In the genomic region with DNA sequence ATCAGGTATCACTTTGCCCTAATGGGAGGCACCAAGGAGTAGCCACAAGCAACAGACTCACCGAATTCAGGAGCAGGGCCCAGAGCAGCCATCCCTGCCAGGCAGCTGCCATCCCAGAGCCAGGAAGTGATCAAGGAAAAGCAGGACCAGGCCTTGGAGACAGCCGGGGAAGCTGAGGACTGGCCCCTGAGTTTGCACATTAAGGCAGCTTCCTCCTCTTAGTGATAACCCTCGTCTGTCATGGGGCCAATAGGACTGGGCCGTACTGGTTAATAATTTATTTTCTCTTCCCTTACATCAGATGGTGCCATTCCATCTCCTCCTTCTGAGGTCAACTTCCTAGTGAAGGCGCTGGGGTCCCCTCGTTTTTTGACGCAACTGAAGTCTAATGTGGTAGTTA, we compare ENCODE assay signal across 28 mouse cellular contexts. TPM values are rescaled to one million over a fixed set of nuclear protein-coding genes. Genes with fewer than 3 reads are reported as not detected.
DNase-seq lines count a peak whose midpoint lies in the region; ATAC-seq and TF ChIP-seq lines count a peak whose summit lies in the region.
"Had no signal": no experiment of that assay in that cellular context is flagged by ENCODE, and none has a peak within 500 bp of the region (broad histone marks: within the 10 kb centered on the region; RNA-seq: fewer than 3 reads in every experiment).

Gene Npc1l1, minus strand, starts transcription at position 132 of the 400 bp plus-strand sequence.

- H3K27ac ChIP-seq in intestine, embryonic 15.5 days: no peak within 1 kb of the TSS
- no peak within 1 kb of the TSS for H3K27ac ChIP-seq in stomach, postnatal 0 days (replicated peaks)
- H3K27ac ChIP-seq: embryonic facial prominence, embryonic 10.5 days; embryonic facial prominence, embryonic 13.5 days; forebrain, embryonic 13.5 days; heart, embryonic 15.5 days; hindbrain, embryonic 10.5 days; hindbrain, embryonic 13.5 days had no signal

- no peak for TF ChIP-seq CTCF in stomach, postnatal 0 days (IDR thresholded peaks at IDR 0.05; ENCODE audit: low read depth)

- H3K36me3 ChIP-seq in intestine, embryonic 15.5 days: no peaks in the 10 kb centered on the region
- no peaks in the 10 kb centered on the region for H3K36me3 ChIP-seq in stomach, postnatal 0 days (ENCODE audit: control insufficient read depth, insufficient read depth, low read length)
- H3K36me3 ChIP-seq: embryonic facial prominence, embryonic 10.5 days; embryonic facial prominence, embryonic 13.5 days; heart, embryonic 12.5 days; heart, embryonic 15.5 days; hindbrain, embryonic 10.5 days; hindbrain, embryonic 13.5 days had no signal

- 71% methylated on average over 7 of the region's 7 CpGs for WGBS in intestine, embryonic 15.5 days
- 56% methylated on average over 7 of the region's 7 CpGs for WGBS in large intestine, adult 2 months
- 62% methylated on average over 7 of the region's 7 CpGs for WGBS in stomach, postnatal 0 days

- peak within 1 kb of the TSS; percentile 14; the same call in 1 of the 2 replicates for H3K4me2 ChIP-seq in intestine, embryonic 15.5 days (replicated peaks)
- no peak within 1 kb of the TSS for H3K4me2 ChIP-seq in stomach, postnatal 0 days (replicated peaks; ENCODE audit: low read depth)
- H3K4me2 ChIP-seq: embryonic facial prominence, embryonic 13.5 days; forebrain, embryonic 13.5 days; heart, embryonic 12.5 days; heart, embryonic 15.5 days; hindbrain, embryonic 13.5 days had no signal

- ATAC-seq in intestine, embryonic 15.5 days: peak; percentile 72
- 0 out of 2 replicates have a peak, but pooled peaks have one; percentile 34 for ATAC-seq in stomach, postnatal 0 days (ENCODE audit: low FRiP score, low TSS enrichment)
- ATAC-seq: forebrain, embryonic 13.5 days; forebrain, embryonic 16.5 days; hindbrain, embryonic 16.5 days had no signal

- no peak within 1 kb of the TSS for H3K9ac ChIP-seq in intestine, embryonic 15.5 days
- no peak within 1 kb of the TSS for H3K9ac ChIP-seq in stomach, postnatal 0 days (ENCODE audit: low read length)
- H3K9ac ChIP-seq: embryonic facial prominence, embryonic 13.5 days; forebrain, embryonic 13.5 days; heart, embryonic 12.5 days; heart, embryonic 15.5 days; hindbrain, embryonic 13.5 days had no signal

- no peaks in the 10 kb centered on the region for H3K27me3 ChIP-seq in intestine, embryonic 15.5 days (replicated peaks)
- no peaks in the 10 kb centered on the region for H3K27me3 ChIP-seq in stomach, postnatal 0 days (ENCODE audit: control insufficient read depth, insufficient read depth, low read length)
- H3K27me3 ChIP-seq: embryonic facial prominence, embryonic 13.5 days had no signal

- DNase-seq in large intestine, adult 2 months (ENCODE audit: low read depth, low spot score): no peak
- no peak for DNase-seq in stomach, postnatal 0 days (ENCODE audit: low spot score)
- no peak for DNase-seq in c-Kit-positive CD71-positive TER-119-positive erythroid progenitor cells, embryonic 14.5 days (ENCODE audit: low spot score)
- DNase-seq in frontal cortex, postnatal 14 days (ENCODE audit: low spot score in 2 of 2): no peak
- DNase-seq in testis, postnatal 14 days (ENCODE audit: low spot score): no peak
- DNase-seq: adrenal gland, adult 2 months; adrenal gland, postnatal 14 days; B cell, adult 2 months; cerebellum, adult 11-12 months; cerebellum, adult 8-10 months; cerebellum, postnatal 10 days; cerebellum, postnatal 36 days; embryo, embryonic 11 days; gastrocnemius, postnatal 25 days; heart, adult 18-20 months; heart, postnatal 10 days; heart, postnatal 36 days had no signal

- no peaks in the 10 kb centered on the region for H3K4me1 ChIP-seq in intestine, embryonic 15.5 days (replicated peaks)
- H3K4me1 ChIP-seq in stomach, postnatal 0 days (replicated peaks; ENCODE audit: control insufficient read depth, insufficient read depth): no peaks in the 10 kb centered on the region
- H3K4me1 ChIP-seq: embryonic facial prominence, embryonic 10.5 days; embryonic facial prominence, embryonic 13.5 days; forebrain, embryonic 13.5 days; heart, embryonic 12.5 days; heart, embryonic 15.5 days; hindbrain, embryonic 10.5 days; hindbrain, embryonic 13.5 days had no signal

- H3K9me3 ChIP-seq in intestine, embryonic 15.5 days: no peaks in the 10 kb centered on the region
- no peaks in the 10 kb centered on the region for H3K9me3 ChIP-seq in stomach, postnatal 0 days (ENCODE audit: control insufficient read depth, low read length)

- no peak for TF ChIP-seq EP300 in stomach, postnatal 0 days (optimal IDR thresholded peaks at IDR 0.05)

- H3K4me3 ChIP-seq in intestine, embryonic 15.5 days (replicated peaks): peak within 1 kb of the TSS; percentile 9
- no peak within 1 kb of the TSS for H3K4me3 ChIP-seq in stomach, postnatal 0 days (ENCODE audit: low read depth, low read length)
- H3K4me3 ChIP-seq: embryonic facial prominence, embryonic 10.5 days; embryonic facial prominence, embryonic 13.5 days; erythroblast, embryonic 14.5 days; forebrain, embryonic 13.5 days; heart, embryonic 12.5 days; heart, embryonic 15.5 days; hindbrain, embryonic 10.5 days; hindbrain, embryonic 13.5 days had no signal

RNA-seq across cellular contexts. Expression of gene Npc1l1, which starts in this region (rescaled TPM):
- 10.3 and 13.8 TPM in 2 replicates for polyA plus RNA-seq in intestine, embryonic 15.5 days (2015; fragmentation: Nextera tagmentation; extraction: Ambion mirVana)
- 218 and 481 TPM in 2 replicates for polyA plus RNA-seq in large intestine, adult 2 months (2012; rRNA removed)
- 1.5 TPM in 2 replicates for polyA plus RNA-seq in stomach, postnatal 0 days (2015; fragmentation: Nextera tagmentation; extraction: Ambion mirVana)
- polyA plus RNA-seq: embryonic facial prominence, embryonic 10.5 days; erythroblast, embryonic 14.5 days; heart, embryonic 12.5 days; heart, embryonic 15.5 days; hindbrain, embryonic 16.5 days had no signal

Comparison
In these comparisons a context has a peak if more than half of its experiments do, and no peak if none do; other contexts are left out.
1. RNA of gene Npc1l1 (polyA plus RNA-seq): 218 to 481 TPM in large intestine, adult 2 months; 10.3 to 13.8 TPM in intestine, embryonic 15.5 days and 1.5 TPM in stomach, postnatal 0 days; every median in the first group is over 10 times any median in the second.